In the genomic region with DNA sequence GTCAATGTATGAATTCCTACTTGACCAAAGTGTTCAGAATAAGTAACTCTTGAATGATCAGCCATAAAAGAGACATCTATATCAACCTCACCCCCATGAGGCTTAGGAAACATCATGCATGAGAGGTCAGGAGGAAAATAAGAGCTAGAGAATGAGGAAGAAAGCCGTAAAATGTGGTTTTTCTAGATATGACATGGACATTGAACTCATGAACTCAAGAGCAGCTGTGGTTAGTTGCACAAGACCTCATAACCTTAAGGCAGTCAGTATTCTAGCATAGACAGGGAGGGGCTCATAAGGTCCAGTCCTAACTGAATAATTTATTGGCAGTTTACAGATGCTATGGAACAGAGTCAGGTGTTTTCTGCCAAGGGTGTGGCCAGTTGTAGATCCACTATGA, we compare ENCODE assay signal across 30 mouse cellular contexts. TPM values are rescaled to one million over a fixed set of nuclear protein-coding genes. Genes with fewer than 3 reads are reported as not detected.
DNase-seq lines count a peak whose midpoint lies in the region; ATAC-seq and TF ChIP-seq lines count a peak whose summit lies in the region.
"Had no signal": no experiment of that assay in that cellular context is flagged by ENCODE, and none has a peak within 500 bp of the region (broad histone marks: within the 10 kb centered on the region; RNA-seq: fewer than 3 reads in every experiment).

No protein-coding gene starts in this region.

- no peak overlapping the region for H3K4me3 ChIP-seq in liver, adult 2 months (ENCODE audit: insufficient read depth, low read depth, low read length)
- no peak overlapping the region for H3K4me3 ChIP-seq in liver, embryonic 11.5 days (ENCODE audit: low read depth, low read length)
- H3K4me3 ChIP-seq in C2C12 (ENCODE audit: insufficient read depth, poor library complexity, severe bottlenecking) (no peak overlapping the region), myocyte (no peak overlapping the region)
- no peak overlapping the region for H3K4me3 ChIP-seq in intestine, embryonic 16.5 days (ENCODE audit: low read length)
- H3K4me3 ChIP-seq: embryonic facial prominence, embryonic 15.5 days; hindbrain, embryonic 10.5 days; limb, embryonic 10.5 days had no signal

- no peak overlapping the region for H3ac ChIP-seq in C2C12 (ENCODE audit: control insufficient read depth, insufficient read length, low read depth)
- H3ac ChIP-seq in myocyte (ENCODE audit: control insufficient read depth, insufficient read length) = no peak overlapping the region

- no peak overlapping the region for H3K27ac ChIP-seq in liver, adult 2 months (replicated peaks; ENCODE audit: insufficient read depth, low read depth, low read length)
- no peak overlapping the region for H3K27ac ChIP-seq in liver, embryonic 11.5 days (ENCODE audit: low read depth, low read length)
- no peak overlapping the region for H3K27ac ChIP-seq in intestine, embryonic 16.5 days (ENCODE audit: low read length)
- H3K27ac ChIP-seq: embryonic facial prominence, embryonic 15.5 days; hindbrain, embryonic 10.5 days; hindbrain, postnatal 0 days; kidney, postnatal 0 days; limb, embryonic 10.5 days; macrophage had no signal

- no peak for ATAC-seq in liver, embryonic 11.5 days (replicated peaks; ENCODE audit: low FRiP score)
- peak; percentile 94 for ATAC-seq in intestine, embryonic 16.5 days
- ATAC-seq: forebrain, embryonic 14.5 days; hindbrain, postnatal 0 days had no signal

- no peaks in the 10 kb centered on the region for H3K27me3 ChIP-seq in liver, adult 2 months (ENCODE audit: control insufficient read depth, insufficient read depth, low read length)
- H3K27me3 ChIP-seq in liver, embryonic 11.5 days (replicated peaks; ENCODE audit: control insufficient read depth, insufficient read depth, low read length) = no peaks in the 10 kb centered on the region
- H3K27me3 ChIP-seq in C2C12 (ENCODE audit: control insufficient read depth, insufficient read depth, insufficient read length) (no peaks in the 10 kb centered on the region), myocyte (ENCODE audit: control insufficient read depth, insufficient read depth, insufficient read length) (no peaks in the 10 kb centered on the region)
- no peaks in the 10 kb centered on the region for H3K27me3 ChIP-seq in intestine, embryonic 16.5 days (replicated peaks; ENCODE audit: control insufficient read depth, insufficient read depth, low read length)
- H3K27me3 ChIP-seq: embryonic facial prominence, embryonic 15.5 days had no signal

- WGBS in liver, adult 2 months = 74% methylated on average over 1 of the region's 1 CpGs
- WGBS in liver, embryonic 11.5 days = 48% methylated on average over 1 of the region's 1 CpGs
- WGBS in intestine, embryonic 16.5 days = 51% methylated on average over 1 of the region's 1 CpGs

- H3K4me1 ChIP-seq in liver, adult 2 months (ENCODE audit: control insufficient read depth, insufficient read depth, low read length) = no peaks in the 10 kb centered on the region
- no peaks in the 10 kb centered on the region for H3K4me1 ChIP-seq in liver, embryonic 11.5 days (replicated peaks; ENCODE audit: control insufficient read depth, insufficient read depth, low read length)
- no peaks in the 10 kb centered on the region for H3K4me1 ChIP-seq in intestine, embryonic 16.5 days (ENCODE audit: control insufficient read depth, insufficient read depth, low read length)
- H3K4me1 ChIP-seq: embryonic facial prominence, embryonic 15.5 days; hindbrain, embryonic 10.5 days; limb, embryonic 10.5 days had no signal

- no peak overlapping the region for H3K9ac ChIP-seq in liver, adult 2 months (ENCODE audit: low read depth, low read length)
- H3K9ac ChIP-seq in liver, embryonic 11.5 days (ENCODE audit: low read depth, low read length) = no peak overlapping the region
- H3K9ac ChIP-seq in intestine, embryonic 16.5 days (ENCODE audit: low read depth, low read length) = no peak overlapping the region
- H3K9ac ChIP-seq: embryonic facial prominence, embryonic 15.5 days had no signal

- no peaks in the 10 kb centered on the region for H3K36me3 ChIP-seq in liver, adult 2 months (ENCODE audit: control insufficient read depth, insufficient read depth, low read length)
- H3K36me3 ChIP-seq in liver, embryonic 11.5 days (ENCODE audit: control insufficient read depth, insufficient read depth, low read length) = no peaks in the 10 kb centered on the region
- no peaks in the 10 kb centered on the region for H3K36me3 ChIP-seq in C2C12 (ENCODE audit: control insufficient read depth, insufficient read depth)
- H3K36me3 ChIP-seq in intestine, embryonic 16.5 days (ENCODE audit: control insufficient read depth, insufficient read depth, low read length) = no peaks in the 10 kb centered on the region
- no peaks in the 10 kb centered on the region for H3K36me3 ChIP-seq in myocyte (ENCODE audit: control insufficient read depth, insufficient read depth)
- H3K36me3 ChIP-seq: embryonic facial prominence, embryonic 15.5 days; G1E; hindbrain, embryonic 10.5 days; limb, embryonic 10.5 days had no signal

- H3K79me3 ChIP-seq in C2C12 (ENCODE audit: low read depth) = no peaks in the 10 kb centered on the region

- no peaks in the 10 kb centered on the region for H3K79me2 ChIP-seq in liver, adult 2 months (ENCODE audit: control insufficient read depth, insufficient read depth, low read length)
- H3K79me2 ChIP-seq in C2C12 (ENCODE audit: control insufficient read depth, insufficient read depth) = no peaks in the 10 kb centered on the region
- no peaks in the 10 kb centered on the region for H3K79me2 ChIP-seq in myocyte (ENCODE audit: control insufficient read depth, insufficient read depth)

- TF ChIP-seq CTCF in liver, adult 2 months (IDR thresholded peaks at IDR 0.05; ENCODE audit: low read depth, low read length) = no peak
- TF ChIP-seq CTCF in C2C12 (IDR thresholded peaks at IDR 0.05; ENCODE audit: control insufficient read depth, insufficient read depth, insufficient read length) = no peak

- no peak for TF ChIP-seq POLR2A in liver, adult 2 months (IDR thresholded peaks at IDR 0.05; ENCODE audit: extremely low read depth, insufficient read depth, low read length)
- no peak for TF ChIP-seq POLR2A in myocyte (IDR thresholded peaks at IDR 0.05; ENCODE audit: insufficient read length, low read depth)

- H3K4me2 ChIP-seq in liver, embryonic 11.5 days = no peak overlapping the region
- H3K4me2 ChIP-seq in intestine, embryonic 16.5 days (ENCODE audit: low read depth, low read length) = no peak overlapping the region
- H3K4me2 ChIP-seq in myocyte (ENCODE audit: low read depth) = no peak overlapping the region
- H3K4me2 ChIP-seq: embryonic facial prominence, embryonic 15.5 days; heart, embryonic 11.5 days; midbrain, embryonic 11.5 days had no signal

- no peaks in the 10 kb centered on the region for H3K9me3 ChIP-seq in liver, embryonic 11.5 days (ENCODE audit: control insufficient read depth, low read length)
- no peaks in the 10 kb centered on the region for H3K9me3 ChIP-seq in intestine, embryonic 16.5 days (ENCODE audit: control insufficient read depth, low read length)
- H3K9me3 ChIP-seq: embryonic facial prominence, embryonic 15.5 days; G1E; hindbrain, embryonic 10.5 days; limb, embryonic 10.5 days had no signal

- DNase-seq in liver, adult 2 months (ENCODE audit: extremely low read depth, low read depth, low spot score) = peak; percentile 30
- DNase-seq in liver, embryonic 11.5 days (ENCODE audit: low spot score) = no peak
- DNase-seq in adrenal gland, adult (ENCODE audit: inconsistent age in 2 of 2, low spot score in 1 of 2) = no peak
- DNase-seq in urinary bladder, postnatal 14 days (ENCODE audit: low spot score) = no peak
- DNase-seq in embryo, embryonic 9.5 days (ENCODE audit: extremely low spot score) = no peak
- DNase-seq: adrenal gland, postnatal 10 days; cerebellum, adult 8-10 months; cerebellum, postnatal 36 days; kidney, adult 2 months; liver; lung, adult 2 months; retina, postnatal 1 day; right cerebral cortex, postnatal 25 days; thymus, adult 2 months had no signal

TF ChIP-seq in C2C12, 6 proteins besides CTCF, POLR2A, EP300 and RAD21:
- TF ChIP-seq MAX (IDR thresholded peaks at IDR 0.05) (no peak), MYOG (IDR thresholded peaks at IDR 0.05; ENCODE audit: control insufficient read depth, extremely low read depth, insufficient read length) (no peak), CEBPB (IDR thresholded peaks at IDR 0.05; ENCODE audit: low read depth) (peak; percentile 72), FOSL1 (IDR thresholded peaks at IDR 0.05; ENCODE audit: insufficient read depth, low read length, poor library complexity, severe bottlenecking) (no peak)

TF ChIP-seq in myocyte, 11 proteins besides CTCF, POLR2A, EP300 and RAD21:
- peak; percentile 76 for TF ChIP-seq CEBPB (IDR thresholded peaks at IDR 0.05; ENCODE audit: insufficient read depth, poor library complexity, severe bottlenecking)
- TF ChIP-seq TCF3 (IDR thresholded peaks at IDR 0.05; ENCODE audit: insufficient read length, low read depth) = no peak

RNA-seq across cellular contexts. Expression of a gene that starts 3.2 kb away (rescaled TPM):
- 0.37 and 0.47 TPM in 2 replicates for total RNA-seq in liver, adult 2 months (2014; rRNA removed)
- polyA plus RNA-seq in liver, adult 2 months (2012; rRNA removed) = 0.05 and 0.10 TPM in 2 replicates
- polyA plus RNA-seq in liver, embryonic 11.5 days (2014; fragmentation: Nextera tagmentation; extraction: Ambion mirVana) = not detected in 2 replicates
- polyA plus RNA-seq in C2C12 (2012; fragmentation: generic; extraction: Trizol) = 0.06 TPM
- 9.1 and 15.4 TPM in 2 replicates for polyA plus RNA-seq in intestine, embryonic 16.5 days (2015; fragmentation: Nextera tagmentation; extraction: Ambion mirVana)
- 0.01 TPM for polyA plus RNA-seq in myocyte (2012; fragmentation: generic; extraction: Trizol)
- total RNA-seq: gastrocnemius, adult 8-10 months had no signal
- polyA plus RNA-seq: embryonic facial prominence, embryonic 15.5 days; forebrain, embryonic 14.5 days; heart, embryonic 11.5 days; heart, postnatal 0 days; hindbrain, embryonic 10.5 days; kidney, postnatal 0 days; limb, embryonic 10.5 days; midbrain, embryonic 11.5 days; neural tube, embryonic 11.5 days had no signal

RNA-seq across cellular contexts. Expression of a gene that starts 42.9 kb away (rescaled TPM):
- total RNA-seq in liver, adult 2 months (2014; rRNA removed) = 17.3 and 20.8 TPM in 2 replicates
- polyA plus RNA-seq in liver, adult 2 months (2012; rRNA removed) = 8.8 and 19.1 TPM in 2 replicates
- polyA plus RNA-seq in liver, embryonic 11.5 days (2014; fragmentation: Nextera tagmentation; extraction: Ambion mirVana) = 83.2 and 86.6 TPM in 2 replicates
- 19.4 TPM for polyA plus RNA-seq in C2C12 (2012; fragmentation: generic; extraction: Trizol)
- polyA plus RNA-seq in intestine, embryonic 16.5 days (2015; fragmentation: Nextera tagmentation; extraction: Ambion mirVana) = 70.9 and 84.0 TPM in 2 replicates
- 13.1 TPM for polyA plus RNA-seq in myocyte (2012; fragmentation: generic; extraction: Trizol)
